In the genomic region with DNA sequence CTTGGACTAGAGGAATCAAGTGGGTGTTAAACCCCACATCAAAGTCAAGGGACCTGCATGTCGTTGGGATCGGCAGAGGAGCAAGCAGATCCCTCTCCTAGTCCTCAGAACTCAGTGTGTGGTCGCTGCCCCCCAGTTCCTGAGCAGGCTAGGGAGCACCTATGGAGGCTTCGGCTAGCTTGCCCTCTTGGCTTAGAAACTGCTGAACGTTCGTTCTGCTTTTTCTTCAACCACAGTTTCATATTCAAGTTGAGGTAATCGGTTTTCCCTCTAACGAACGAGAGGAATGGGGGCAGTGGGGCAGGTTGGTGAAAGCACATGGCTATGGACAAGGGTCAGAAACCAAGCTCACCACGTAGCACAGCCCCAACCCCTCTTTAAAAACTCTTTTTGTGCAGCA, we compare ENCODE assay signal across 32 mouse cellular contexts. TPM values are rescaled to one million over a fixed set of nuclear protein-coding genes. Genes with fewer than 3 reads are reported as not detected.
DNase-seq lines count a peak whose midpoint lies in the region; ATAC-seq and TF ChIP-seq lines count a peak whose summit lies in the region.
"Had no signal": no experiment of that assay in that cellular context is flagged by ENCODE, and none has a peak within 500 bp of the region (broad histone marks: within the 10 kb centered on the region; RNA-seq: fewer than 3 reads in every experiment).

No protein-coding gene starts in this region.

- no peak for TF ChIP-seq CTCF in lung, adult 2 months (IDR thresholded peaks at IDR 0.05; ENCODE audit: insufficient read depth, low read length)
- no peak for TF ChIP-seq CTCF in cerebellum, adult 2 months (IDR thresholded peaks at IDR 0.05; ENCODE audit: borderline replicate concordance, insufficient read depth, low read depth, low read length)

- H3K27me3 ChIP-seq in liver, embryonic 12.5 days (replicated peaks) = no peaks in the 10 kb centered on the region
- no peaks in the 10 kb centered on the region for H3K27me3 ChIP-seq in heart, embryonic 12.5 days (replicated peaks)
- H3K27me3 ChIP-seq in cerebellum, adult 2 months (ENCODE audit: control insufficient read depth, insufficient read depth, low read length) = no peaks in the 10 kb centered on the region
- H3K27me3 ChIP-seq: embryonic facial prominence, embryonic 15.5 days; forebrain, embryonic 13.5 days; hindbrain, embryonic 12.5 days; intestine, embryonic 15.5 days; midbrain, embryonic 15.5 days; neural tube, embryonic 15.5 days; stomach, embryonic 15.5 days had no signal

- H3K4me2 ChIP-seq in liver, embryonic 12.5 days = no peak overlapping the region
- no peak overlapping the region for H3K4me2 ChIP-seq in heart, embryonic 12.5 days
- H3K4me2 ChIP-seq: embryonic facial prominence, embryonic 15.5 days; forebrain, embryonic 13.5 days; hindbrain, embryonic 12.5 days; intestine, embryonic 15.5 days; midbrain, embryonic 15.5 days; neural tube, embryonic 15.5 days; stomach, embryonic 15.5 days had no signal

- 0 out of 2 replicates have a peak overlapping the region, but pooled peaks have one; percentile 32 for H3K27ac ChIP-seq in liver, embryonic 12.5 days
- no peak overlapping the region for H3K27ac ChIP-seq in heart, embryonic 12.5 days (ENCODE audit: poor library complexity, severe bottlenecking)
- H3K27ac ChIP-seq in cerebellum, adult 2 months (ENCODE audit: insufficient read depth, low read length) = no peak overlapping the region
- H3K27ac ChIP-seq: embryonic facial prominence, embryonic 10.5 days; embryonic facial prominence, embryonic 15.5 days; forebrain, embryonic 13.5 days; hindbrain, embryonic 12.5 days; hindbrain, postnatal 0 days; intestine, embryonic 15.5 days; kidney, postnatal 0 days; liver, embryonic 14.5 days; midbrain, embryonic 10.5 days; midbrain, embryonic 15.5 days; neural tube, embryonic 15.5 days; stomach, embryonic 15.5 days had no signal

- 26% methylated on average over 10 of the region's 10 CpGs for WGBS in liver, embryonic 12.5 days (ENCODE audit: insufficient replicate concordance)
- 68% methylated on average over 10 of the region's 10 CpGs for WGBS in lung, adult 2 months
- WGBS in heart, embryonic 12.5 days = 57% methylated on average over 10 of the region's 10 CpGs
- 73% methylated on average over 10 of the region's 10 CpGs for WGBS in cerebellum, adult 2 months

- peak; percentile 80 for ATAC-seq in granulocyte monocyte progenitor cell, adult 5-6 weeks (replicated peaks; ENCODE audit: poor library complexity, severe bottlenecking)
- no peak for ATAC-seq in liver, embryonic 12.5 days
- peak; percentile 35; the same call in 1 of the 2 replicates for ATAC-seq in megakaryocyte, adult 5-6 weeks (ENCODE audit: poor library complexity, severe bottlenecking)
- no peak for ATAC-seq in heart, embryonic 12.5 days (ENCODE audit: insufficient number of reproducible peaks, low FRiP score)
- ATAC-seq: CD4-positive, CD25-positive, alpha-beta regulatory T cell, adult 4 months; forebrain, embryonic 13.5 days; hindbrain, postnatal 0 days; intestine, embryonic 15.5 days; lung, postnatal 0 days; midbrain, embryonic 15.5 days had no signal

- H3K9me3 ChIP-seq in liver, embryonic 12.5 days (replicated peaks) = no peaks in the 10 kb centered on the region
- no peaks in the 10 kb centered on the region for H3K9me3 ChIP-seq in heart, embryonic 12.5 days (replicated peaks)
- H3K9me3 ChIP-seq: embryonic facial prominence, embryonic 10.5 days; embryonic facial prominence, embryonic 15.5 days; forebrain, embryonic 13.5 days; hindbrain, embryonic 12.5 days; intestine, embryonic 15.5 days; midbrain, embryonic 10.5 days; midbrain, embryonic 15.5 days; neural tube, embryonic 15.5 days; stomach, embryonic 15.5 days had no signal

- DNase-seq in A20 (ENCODE audit: low read depth, low spot score) = peak; percentile 38
- DNase-seq in lung, adult 2 months = no peak
- no peak for DNase-seq in cerebellum, adult 2 months
- DNase-seq: adrenal gland, postnatal 36 days; cerebellum, adult 18-20 months; cerebellum, postnatal 14 days; gastrocnemius, postnatal 25 days; heart, adult 18-20 months; heart, postnatal 14 days; kidney, adult 2 months; left cerebral cortex, postnatal 4 days; lung, postnatal 4 days; retina, postnatal 1 day; right cerebral cortex, postnatal 14 days had no signal

- H3K9ac ChIP-seq in liver, embryonic 12.5 days = no peak overlapping the region
- H3K9ac ChIP-seq in heart, embryonic 12.5 days = no peak overlapping the region
- H3K9ac ChIP-seq: embryonic facial prominence, embryonic 15.5 days; forebrain, embryonic 13.5 days; hindbrain, embryonic 12.5 days; intestine, embryonic 15.5 days; liver, embryonic 14.5 days; midbrain, embryonic 15.5 days; neural tube, embryonic 15.5 days; stomach, embryonic 15.5 days had no signal

- TF ChIP-seq POLR2A in lung, adult 2 months (IDR thresholded peaks at IDR 0.05; ENCODE audit: borderline replicate concordance, extremely low read depth, low read depth, low read length) = no peak
- no peak for TF ChIP-seq POLR2A in cerebellum, adult 2 months (IDR thresholded peaks at IDR 0.05; ENCODE audit: borderline replicate concordance, insufficient read depth, low read length)

- H3K4me1 ChIP-seq in liver, embryonic 12.5 days = peaks cover 15% of the 10 kb centered on the region
- no peaks in the 10 kb centered on the region for H3K4me1 ChIP-seq in lung, adult 2 months (ENCODE audit: control insufficient read depth, insufficient read depth, low read length)
- peaks cover 14% of the 10 kb centered on the region for H3K4me1 ChIP-seq in heart, embryonic 12.5 days (replicated peaks)
- no peaks in the 10 kb centered on the region for H3K4me1 ChIP-seq in cerebellum, adult 2 months (ENCODE audit: control insufficient read depth, insufficient read depth, low read length)
- H3K4me1 ChIP-seq: forebrain, embryonic 13.5 days; hindbrain, embryonic 12.5 days; intestine, embryonic 15.5 days; midbrain, embryonic 15.5 days; stomach, embryonic 15.5 days had no signal

- peaks cover 12% of the 10 kb centered on the region for H3K36me3 ChIP-seq in liver, embryonic 12.5 days
- peaks cover 45% of the 10 kb centered on the region for H3K36me3 ChIP-seq in heart, embryonic 12.5 days

- H3K4me3 ChIP-seq in liver, embryonic 12.5 days = no peak overlapping the region
- H3K4me3 ChIP-seq in lung, adult 2 months (replicated peaks; ENCODE audit: extremely low read depth, low read depth, low read length) = no peak overlapping the region
- no peak overlapping the region for H3K4me3 ChIP-seq in heart, embryonic 12.5 days
- H3K4me3 ChIP-seq in cerebellum, adult 2 months (replicated peaks; ENCODE audit: insufficient read depth, low read depth, low read length) = no peak overlapping the region
- H3K4me3 ChIP-seq: embryonic facial prominence, embryonic 10.5 days; embryonic facial prominence, embryonic 15.5 days; forebrain, embryonic 13.5 days; hindbrain, embryonic 12.5 days; intestine, embryonic 15.5 days; midbrain, embryonic 10.5 days; midbrain, embryonic 15.5 days; neural tube, embryonic 15.5 days; stomach, embryonic 15.5 days had no signal

RNA-seq across cellular contexts. Expression of gene Slc4a11, which starts 9.7 kb away (rescaled TPM):
- total RNA-seq in granulocyte monocyte progenitor cell, adult 5-6 weeks (2014; fragmentation: Nextera tagmentation) = 0.32 and 5.7 TPM in 2 replicates
- 0.52 TPM in 1 of 2 replicates, not detected in the other for total RNA-seq in granulocyte monocyte progenitor cell, adult 5-6 weeks (2017)
- 0.05 TPM in 1 of 2 replicates, not detected in the other for polyA plus RNA-seq in liver, embryonic 12.5 days (2016; fragmentation: Nextera tagmentation; extraction: Ambion mirVana)
- 0.16 TPM in 1 of 2 replicates, not detected in the other for total RNA-seq in megakaryocyte, adult 5-6 weeks (2015)
- not detected in 2 replicates for total RNA-seq in megakaryocyte, adult 5-6 weeks (2017)
- polyA plus RNA-seq in lung, adult 2 months (2012; rRNA removed) = 1.7 TPM in 2 replicates
- 0.12 and 0.13 TPM in 2 replicates for polyA plus RNA-seq in heart, embryonic 12.5 days (2016; fragmentation: Nextera tagmentation; extraction: Ambion mirVana)
- polyA plus RNA-seq in cerebellum, adult 2 months (2012; rRNA removed) = 0.62 and 0.93 TPM in 2 replicates

RNA-seq across cellular contexts. Expression of gene Itpa, which starts 39.6 kb away (rescaled TPM):
- 80.5 and 90.4 TPM in 2 replicates for total RNA-seq in granulocyte monocyte progenitor cell, adult 5-6 weeks (2014; fragmentation: Nextera tagmentation)
- total RNA-seq in granulocyte monocyte progenitor cell, adult 5-6 weeks (2017) = 64.1 and 76.7 TPM in 2 replicates
- 69.9 and 75.2 TPM in 2 replicates for polyA plus RNA-seq in liver, embryonic 12.5 days (2016; fragmentation: Nextera tagmentation; extraction: Ambion mirVana)
- 30.3 and 31.9 TPM in 2 replicates for total RNA-seq in megakaryocyte, adult 5-6 weeks (2015)
- 48.5 and 50.7 TPM in 2 replicates for total RNA-seq in megakaryocyte, adult 5-6 weeks (2017)
- 16.5 and 17.1 TPM in 2 replicates for polyA plus RNA-seq in lung, adult 2 months (2012; rRNA removed)
- 79.7 and 84.1 TPM in 2 replicates for polyA plus RNA-seq in heart, embryonic 12.5 days (2016; fragmentation: Nextera tagmentation; extraction: Ambion mirVana)
- 50.7 and 57.9 TPM in 2 replicates for polyA plus RNA-seq in cerebellum, adult 2 months (2012; rRNA removed)

RNA-seq across cellular contexts. Expression of gene Ddrgk1, which starts 42.6 kb away (rescaled TPM):
- total RNA-seq in granulocyte monocyte progenitor cell, adult 5-6 weeks (2014; fragmentation: Nextera tagmentation) = 50.3 and 111 TPM in 2 replicates
- total RNA-seq in granulocyte monocyte progenitor cell, adult 5-6 weeks (2017) = 84.5 and 86.3 TPM in 2 replicates
- 46.1 and 48.7 TPM in 2 replicates for polyA plus RNA-seq in liver, embryonic 12.5 days (2016; fragmentation: Nextera tagmentation; extraction: Ambion mirVana)
- 41.6 and 45.2 TPM in 2 replicates for total RNA-seq in megakaryocyte, adult 5-6 weeks (2015)
- 51.3 and 64.6 TPM in 2 replicates for total RNA-seq in megakaryocyte, adult 5-6 weeks (2017)
- 61.0 and 70.3 TPM in 2 replicates for polyA plus RNA-seq in lung, adult 2 months (2012; rRNA removed)
- polyA plus RNA-seq in heart, embryonic 12.5 days (2016; fragmentation: Nextera tagmentation; extraction: Ambion mirVana) = 44.5 and 46.3 TPM in 2 replicates
- polyA plus RNA-seq in cerebellum, adult 2 months (2012; rRNA removed) = 98.5 and 109 TPM in 2 replicates

Comparison
In these comparisons a context has a peak if more than half of its experiments do, and no peak if none do; other contexts are left out.
1. ATAC-seq: peak in granulocyte monocyte progenitor cell, adult 5-6 weeks (single experiment) and megakaryocyte, adult 5-6 weeks (single experiment); none in liver, embryonic 12.5 days (single experiment) and heart, embryonic 12.5 days (single experiment).